Mouse (Mus musculus): ENCODE data around the gene Cuedc1.
A peak's percentile ranks its signal among the peaks of the same experiment; 100 is the strongest.
"Not testable (repeated sequence)": the region's sequence is repeated elsewhere in the genome, so short reads cannot be mapped to it uniquely, and the experiment has no call there.

The Cuedc1 gene

DNA sequence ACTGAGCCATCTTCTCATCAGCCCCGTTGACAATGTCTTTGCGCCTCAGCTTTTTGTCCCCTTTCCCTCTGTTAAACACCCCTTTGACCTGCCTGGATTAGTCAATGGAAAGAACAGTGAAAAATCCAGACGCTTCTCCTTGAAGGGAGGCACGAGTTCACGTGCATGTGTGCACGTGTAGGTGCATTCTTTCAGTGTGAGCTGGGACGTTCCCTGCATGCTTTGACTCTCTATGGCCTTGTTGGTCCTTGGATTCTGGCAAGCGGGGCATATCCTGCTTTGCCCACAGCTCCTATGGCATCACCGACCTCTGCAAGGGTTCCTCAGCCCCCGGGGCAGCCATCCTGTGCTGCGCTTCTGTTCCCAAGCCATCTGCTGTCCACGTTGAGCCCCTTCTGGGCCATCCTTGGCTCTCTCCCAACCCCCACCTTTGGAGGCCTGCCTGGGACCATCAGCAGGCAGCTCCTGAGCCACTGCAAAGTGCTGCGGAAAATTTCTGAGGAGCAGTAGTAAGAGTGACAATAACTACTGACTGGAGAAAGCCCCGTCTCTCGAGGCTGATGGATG, 74.1 kb downstream of the Cuedc1 start:
- DNase-seq (ENCODE audit: low spot score in 2 of 2), result no peak

DNA sequence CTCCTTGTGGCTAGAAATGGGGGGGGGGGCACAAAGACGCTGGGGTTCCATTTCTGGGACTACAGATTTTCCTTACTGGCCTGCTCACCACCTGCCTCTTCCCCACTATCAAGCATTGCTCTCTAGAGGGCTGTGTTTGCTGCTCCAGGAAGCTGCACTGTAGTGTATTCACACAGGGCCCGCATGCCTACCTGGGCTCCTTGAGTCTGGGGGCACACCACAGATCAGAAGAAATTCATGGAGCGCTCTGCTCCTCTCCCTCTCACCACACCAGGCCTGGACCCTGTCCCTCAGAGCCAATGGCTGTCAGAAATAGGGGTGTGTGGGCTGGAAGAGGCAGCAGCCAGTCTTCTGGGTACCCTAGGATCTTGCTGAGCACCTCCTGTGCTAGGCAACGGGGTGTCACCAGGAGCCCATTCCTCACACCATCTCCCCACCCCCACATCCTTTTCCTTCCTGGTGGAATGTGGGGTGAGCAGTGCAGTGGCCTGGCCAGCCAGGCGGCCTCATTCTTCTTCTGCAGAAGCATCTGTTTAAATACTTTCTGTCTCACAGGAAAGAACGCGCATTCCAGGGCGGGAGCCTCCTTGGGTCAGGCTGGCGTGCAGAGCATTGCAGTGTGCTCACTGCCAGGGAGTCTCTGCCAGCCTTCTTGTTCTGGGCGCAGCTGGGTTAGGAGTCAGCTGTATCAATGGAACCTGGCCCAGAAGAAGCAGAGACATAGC, 74.9 kb downstream of the Cuedc1 start:
- DNase-seq (ENCODE audit: low spot score in 2 of 2), result no peak

DNA sequence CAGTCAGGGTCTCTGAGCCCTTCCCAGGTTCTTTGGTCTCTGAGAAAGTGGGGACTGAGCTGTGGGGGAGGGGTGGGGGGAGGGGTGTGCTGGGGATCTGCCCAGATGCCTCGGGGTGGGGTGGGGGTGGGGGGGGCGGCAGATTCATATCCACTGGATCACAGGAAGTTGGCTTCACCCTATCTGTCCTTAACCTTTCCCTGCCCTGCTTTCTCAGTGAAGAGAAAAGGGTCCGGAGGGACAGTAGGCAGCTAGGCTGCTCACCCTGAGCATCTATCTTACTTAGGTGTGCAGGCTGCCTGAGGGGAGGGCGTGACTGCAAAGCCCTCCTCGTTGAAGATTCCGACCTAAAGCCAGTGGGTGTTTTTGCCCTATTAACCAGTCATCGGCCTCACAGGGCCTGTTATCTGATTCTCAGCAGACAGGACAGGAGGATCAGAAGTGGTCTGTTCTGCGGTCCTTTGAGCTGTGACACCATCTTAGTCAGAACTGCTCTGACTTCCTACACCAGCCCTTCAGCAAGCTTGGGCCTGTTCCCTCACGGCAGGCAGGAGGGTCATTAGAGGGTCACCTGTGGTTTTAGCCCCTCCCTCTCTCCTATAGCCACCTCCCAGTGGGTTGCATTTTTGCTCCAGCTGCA, 75.6 kb downstream of the Cuedc1 start:
- DNase-seq (ENCODE audit: low spot score in 2 of 2), result no peak

DNA sequence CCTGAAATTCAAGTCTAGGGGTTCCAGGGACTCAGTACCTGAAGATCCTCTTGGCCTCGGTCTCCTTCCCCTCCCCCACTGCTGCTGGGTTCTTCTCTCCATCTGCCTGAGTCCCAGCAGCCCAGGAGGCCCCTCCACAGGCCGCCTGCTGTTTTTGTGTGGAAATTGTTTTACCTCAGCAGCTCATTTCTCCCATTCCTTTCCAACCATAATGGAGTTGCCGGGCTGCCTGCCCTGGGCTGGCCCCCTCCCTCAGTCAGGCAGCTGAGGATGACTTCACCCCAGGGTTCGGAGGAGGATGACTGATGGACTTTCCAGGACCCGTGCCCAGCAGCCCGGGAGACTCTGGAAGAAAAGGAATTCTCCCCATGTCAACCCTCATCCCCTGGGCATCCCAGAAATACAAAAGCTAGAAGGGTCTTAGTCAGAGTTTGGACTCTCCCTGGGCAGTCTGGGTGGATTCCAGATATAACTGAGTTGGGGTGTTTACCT, 82.7 kb downstream of the Cuedc1 start:
- no peak for DNase-seq (ENCODE audit: low spot score in 2 of 2)

DNA sequence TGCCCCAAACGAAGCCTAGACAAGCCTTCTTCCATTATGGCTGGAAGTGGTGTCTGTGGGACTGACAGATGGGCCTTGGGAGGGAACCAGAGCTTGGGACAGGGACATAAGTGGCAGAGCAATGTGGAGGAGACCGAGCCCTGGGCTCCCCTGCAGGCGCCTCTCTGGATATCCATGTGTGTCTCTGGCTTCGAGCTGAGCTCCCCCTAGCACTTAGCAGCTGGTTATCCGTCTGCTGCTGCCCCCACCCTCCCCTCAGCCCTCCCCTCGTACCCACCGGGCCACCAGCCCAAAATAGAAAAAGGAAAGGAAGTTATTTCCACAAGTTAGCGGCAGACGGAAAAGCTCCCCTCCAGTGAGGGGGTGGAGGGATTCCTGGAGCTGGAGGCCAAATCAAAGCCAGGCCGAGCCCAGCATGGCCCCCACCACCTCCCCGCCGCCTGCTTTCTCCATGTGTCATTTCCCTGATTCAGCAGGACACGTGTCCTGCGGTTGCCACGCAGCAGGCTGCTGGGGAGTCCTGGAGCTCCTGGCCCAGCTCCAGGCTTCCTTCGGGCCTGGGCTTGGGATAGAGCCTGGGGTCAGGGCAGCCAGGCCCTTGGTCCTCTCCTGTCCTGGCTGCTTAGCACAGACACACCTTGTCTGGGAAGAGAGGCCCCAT, 83.2 kb downstream of the Cuedc1 start:
- DNase-seq (ENCODE audit: low spot score in 2 of 2), result peak in 1 of 2 experiments; percentile 33

DNA sequence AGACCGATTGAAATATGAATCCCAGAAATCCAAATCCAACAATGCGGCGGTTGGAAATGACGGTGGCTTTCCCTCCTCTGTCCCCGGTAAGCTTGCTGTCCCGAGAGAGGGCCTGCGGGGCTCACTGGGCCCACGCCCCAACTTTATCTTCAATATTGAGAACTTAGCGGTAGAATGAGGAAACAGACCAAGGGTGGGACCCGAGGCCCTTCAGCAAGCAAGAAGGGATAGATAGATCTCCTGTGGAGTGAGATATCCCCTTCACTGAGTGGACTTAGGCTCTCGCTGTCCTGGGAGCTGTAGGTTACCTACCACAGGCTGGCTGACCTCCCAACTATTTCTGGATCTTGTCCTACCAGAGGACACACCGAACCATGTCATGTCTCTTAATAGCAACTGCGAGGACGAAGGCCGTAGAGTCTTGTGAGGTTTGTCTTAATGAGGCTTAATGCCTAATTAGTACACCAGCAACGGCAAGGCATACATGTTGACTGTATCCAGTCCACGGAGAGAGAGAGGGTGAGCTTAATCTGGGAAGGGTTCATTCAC, 86.8 kb downstream of the Cuedc1 start:
- DNase-seq (ENCODE audit: low spot score in 2 of 2), result no peak

DNA sequence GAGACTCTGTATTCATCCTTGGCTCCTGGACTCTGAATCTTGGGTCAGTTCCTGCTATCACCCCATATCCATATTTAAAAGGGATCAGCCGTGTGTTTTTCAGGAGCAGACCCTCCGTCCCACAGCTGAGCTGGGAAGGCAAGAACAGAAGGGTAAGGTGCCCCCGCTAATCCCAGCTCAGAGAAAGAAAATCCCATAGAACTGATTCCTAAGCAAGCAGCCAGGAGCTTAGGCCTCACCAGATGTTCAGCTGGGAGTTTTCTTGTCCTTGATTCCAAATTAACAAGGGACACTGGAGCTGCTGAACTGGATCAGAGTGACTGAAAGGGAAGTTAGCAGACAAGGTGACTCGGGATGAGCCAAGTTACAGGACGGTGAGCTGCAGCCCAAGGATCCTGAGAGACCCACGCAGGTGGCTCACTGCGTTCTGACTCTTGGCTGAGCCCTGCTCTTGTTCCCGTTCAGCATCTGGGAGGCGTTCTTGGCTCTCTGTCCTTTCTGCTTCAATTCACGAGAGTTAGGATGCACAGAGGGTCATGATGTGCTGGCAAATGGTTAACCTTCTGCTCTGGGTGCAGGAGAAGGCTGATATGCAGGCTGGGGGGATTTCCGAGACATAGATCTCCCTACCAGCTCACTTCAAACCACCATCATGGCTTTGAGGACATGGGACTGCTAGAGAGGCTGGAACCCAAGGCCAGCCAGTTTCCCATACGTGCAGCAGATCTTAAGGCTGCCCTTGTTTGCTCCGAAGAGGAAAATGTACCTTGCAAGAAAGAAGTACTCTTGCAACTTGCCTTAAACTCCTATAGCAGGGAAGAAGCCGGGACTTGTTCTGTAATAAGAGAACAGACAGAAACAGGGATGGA, 88.5 kb downstream of the Cuedc1 start:
- no peak for DNase-seq (ENCODE audit: low spot score in 2 of 2)

DNA sequence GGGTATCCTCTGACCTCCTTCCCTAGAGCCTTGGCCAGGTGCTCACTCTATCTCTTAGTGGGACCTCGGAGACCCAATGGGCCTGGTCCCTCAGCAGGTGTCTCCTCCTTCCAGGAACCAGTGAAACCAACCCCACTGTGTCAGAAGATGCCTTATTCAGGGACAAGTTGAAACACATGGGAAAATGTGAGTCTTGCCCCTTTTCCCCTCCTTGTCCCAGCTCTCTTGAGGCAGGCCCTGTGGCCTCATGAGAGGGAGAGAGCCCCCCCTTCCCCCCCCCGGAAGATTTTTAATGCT, 89.0 kb downstream of the Cuedc1 start:
- no peak for DNase-seq (ENCODE audit: low spot score in 2 of 2)

DNA sequence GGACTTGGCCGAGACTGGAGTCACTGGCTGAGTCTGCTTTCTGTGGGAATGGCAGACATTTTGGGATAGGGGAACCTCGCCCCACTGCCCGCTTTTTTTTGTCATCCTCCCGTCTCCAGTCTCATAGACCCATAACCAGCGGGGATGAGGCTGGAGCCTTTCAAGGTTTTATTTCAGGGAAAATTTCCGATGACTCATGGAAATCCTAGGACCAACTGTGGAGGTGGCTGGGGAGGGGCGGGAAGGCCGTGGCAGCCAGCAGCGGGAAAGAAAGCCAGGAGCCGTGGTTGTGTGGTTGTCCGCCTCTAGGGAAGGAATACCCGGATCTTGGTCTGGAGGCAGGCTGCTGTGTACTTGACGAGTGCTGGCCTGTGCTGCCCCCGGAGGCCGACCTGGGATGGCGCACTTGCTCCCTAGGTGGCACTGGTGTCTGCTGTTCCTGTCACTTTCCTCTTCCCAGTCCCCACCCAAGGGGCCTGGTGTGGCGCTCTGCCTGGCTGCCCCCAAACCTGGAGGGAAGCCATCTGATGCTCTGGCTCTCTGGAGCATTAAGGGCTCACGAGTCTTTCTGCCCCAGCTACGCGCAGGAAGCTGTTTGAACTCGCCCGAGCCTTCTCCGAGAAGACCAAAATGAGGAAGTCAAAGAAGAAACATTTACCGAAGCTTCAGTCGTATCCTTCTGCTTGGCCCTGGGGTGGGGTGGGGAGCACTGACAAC, 89.7 kb downstream of the Cuedc1 start:
- peak; percentile 76 to 80 for DNase-seq (ENCODE audit: low spot score in 2 of 2)

DNA sequence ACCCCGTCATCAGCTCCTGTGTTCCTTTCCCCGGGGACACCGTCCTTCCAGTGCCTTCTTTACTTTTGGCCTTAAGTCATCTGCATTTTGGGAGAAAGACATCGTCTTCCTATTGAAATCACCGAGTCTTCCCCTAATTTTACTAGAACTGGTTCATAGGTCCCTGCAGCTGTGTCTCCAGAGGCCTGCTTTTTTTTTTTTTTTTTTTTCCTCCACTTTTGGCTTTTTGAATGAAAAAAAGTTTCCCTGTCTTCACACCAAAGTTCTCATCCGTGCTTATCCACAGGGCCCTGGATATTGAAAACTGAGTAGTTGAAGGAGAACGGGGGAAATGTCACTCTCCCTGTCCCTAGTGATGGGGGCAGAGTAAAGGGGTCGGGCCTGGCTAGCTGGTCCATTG, 90.4 kb downstream of the Cuedc1 start:
- no peak for DNase-seq (ENCODE audit: low spot score in 2 of 2)

DNA sequence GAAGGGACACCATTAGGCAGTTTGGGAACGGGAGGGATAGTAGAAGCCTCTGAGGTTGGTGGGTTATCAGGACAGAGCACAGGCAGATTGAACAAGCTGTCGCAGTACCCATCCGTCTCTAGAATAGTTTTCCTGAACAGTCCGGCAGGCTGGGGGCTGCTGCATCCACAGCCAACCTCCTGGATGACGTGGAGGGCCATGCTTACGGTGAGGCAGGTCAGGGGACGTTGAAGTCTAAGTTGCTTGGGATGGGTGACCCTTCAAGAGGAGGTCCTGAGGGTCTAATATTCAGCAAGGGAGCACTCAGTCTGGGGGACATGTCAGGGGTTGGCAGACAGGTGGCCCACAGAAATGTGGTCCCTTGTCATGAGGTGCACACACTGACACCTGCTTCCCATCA, 90.8 kb downstream of the Cuedc1 start:
- DNase-seq (ENCODE audit: low spot score in 2 of 2), result no peak

DNA sequence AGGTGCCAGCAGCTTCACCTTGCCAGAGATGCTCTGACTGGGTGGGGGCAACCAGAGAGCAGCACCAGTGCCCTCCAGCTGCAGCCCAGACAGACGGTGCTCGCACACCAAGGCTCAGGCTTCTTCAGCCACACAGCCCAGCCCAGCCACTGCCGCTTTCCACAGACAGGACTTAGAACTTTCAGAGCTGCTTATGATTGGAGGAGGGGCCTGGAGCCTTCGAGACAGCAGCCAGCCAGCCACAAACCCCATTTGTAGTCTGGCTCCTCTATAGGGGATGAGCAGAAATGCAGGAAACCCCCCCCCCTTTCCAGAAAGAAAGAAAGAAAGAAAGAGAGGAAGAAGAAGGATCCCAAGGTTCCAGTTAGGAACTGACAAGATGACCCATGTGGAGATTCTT, 94.7 kb downstream of the Cuedc1 start:
- DNase-seq (ENCODE audit: low spot score in 2 of 2), result no peak

DNA sequence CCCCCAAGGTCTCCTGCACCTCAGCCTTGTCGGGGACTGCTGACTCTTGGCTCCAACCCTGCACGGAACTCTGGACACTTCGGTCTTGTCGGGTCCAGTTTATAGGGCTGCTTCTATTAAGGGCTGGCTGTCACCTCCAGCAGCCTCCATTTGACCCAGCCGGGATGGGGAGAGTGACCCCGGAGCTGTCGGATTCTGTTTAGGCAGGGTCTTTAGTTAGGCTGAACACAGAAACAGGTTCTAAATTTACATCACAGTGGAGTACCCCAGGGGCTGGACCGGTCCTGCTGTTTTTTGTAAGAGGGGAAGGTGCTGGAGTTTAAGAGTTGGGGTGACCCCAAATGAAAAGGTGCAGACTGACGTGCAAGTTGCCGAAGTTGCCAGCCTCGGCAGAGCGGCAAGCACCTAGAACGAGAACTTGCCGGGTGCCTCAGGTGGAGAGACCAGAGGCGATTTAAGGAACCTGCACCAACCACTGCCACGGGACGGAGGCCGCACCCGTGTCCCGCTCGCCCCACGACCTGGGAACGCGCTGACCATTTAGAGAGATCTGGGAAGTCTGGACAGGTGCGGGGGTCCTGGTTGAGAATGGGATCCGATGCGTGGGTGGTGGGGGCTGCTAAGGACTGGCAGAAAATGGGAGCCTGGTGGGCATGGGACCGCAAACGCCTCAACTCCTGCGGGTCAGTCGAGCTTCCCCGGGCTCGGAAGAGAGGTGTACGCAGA, 95.4 kb downstream of the Cuedc1 start:
- no peak for DNase-seq (ENCODE audit: low spot score in 2 of 2)

DNA sequence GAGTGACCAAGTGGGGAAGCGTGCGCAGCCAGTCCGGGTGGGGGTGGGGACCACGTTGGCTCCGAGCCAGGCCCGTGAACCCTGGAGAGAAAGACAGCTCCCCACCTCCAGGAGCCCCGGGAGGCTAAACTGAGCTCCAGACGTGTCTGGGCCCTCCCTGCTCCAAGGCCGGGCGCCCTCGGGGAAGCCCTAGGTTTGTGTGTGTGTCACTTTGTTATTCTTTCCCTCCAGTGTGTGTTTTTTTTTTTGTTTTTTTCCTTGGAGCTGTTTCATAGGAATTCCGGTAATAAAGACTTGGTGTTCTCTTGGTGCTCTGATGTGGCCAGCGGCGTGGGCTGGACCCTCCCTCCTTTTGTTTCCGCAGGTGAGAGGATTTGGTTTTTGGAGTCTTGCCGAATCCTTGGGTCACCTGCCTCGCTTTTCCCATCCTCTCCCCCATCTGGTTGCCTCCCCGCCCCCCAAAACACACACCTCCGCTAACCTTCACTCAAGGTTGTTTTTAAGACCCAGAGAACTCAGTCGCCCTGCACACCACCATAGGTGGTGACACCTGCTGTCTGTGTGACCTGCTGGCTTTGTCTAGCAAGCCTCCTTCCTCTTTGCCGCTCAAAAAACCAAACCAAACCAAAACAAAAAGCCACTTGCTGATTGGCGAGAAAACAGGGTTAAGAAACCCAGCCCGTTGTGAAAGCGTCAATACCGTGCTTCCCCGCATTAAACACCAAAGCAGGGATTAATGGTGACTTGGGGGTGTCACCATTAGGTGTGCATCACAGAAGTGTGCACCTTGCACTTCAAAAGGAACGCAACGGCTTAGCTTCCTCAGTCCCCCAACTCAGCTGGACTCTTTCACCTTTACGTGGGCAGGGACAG, 96.2 kb downstream of the Cuedc1 start:
- peak; percentile 37 to 49 for DNase-seq (ENCODE audit: low spot score in 2 of 2)

DNA sequence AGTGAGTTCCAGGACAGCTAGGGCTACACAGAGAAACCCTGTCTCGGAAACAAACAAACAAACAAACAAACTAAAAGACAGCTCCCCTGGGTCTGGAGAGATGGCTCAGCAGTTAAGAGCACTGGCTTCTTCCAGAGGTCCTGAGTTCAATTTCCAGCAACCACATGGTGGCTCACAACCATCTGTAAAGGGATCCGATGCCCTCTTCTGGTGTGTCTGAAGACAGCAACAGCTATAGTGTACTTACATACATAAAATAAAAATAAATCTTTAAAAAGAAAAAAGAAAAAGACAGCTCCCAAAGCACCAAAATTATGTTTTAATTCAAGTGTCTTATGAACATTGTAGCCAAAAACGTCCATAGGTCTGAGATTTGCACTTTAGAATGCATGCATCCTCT, 97.8 kb downstream of the Cuedc1 start:
- DNase-seq (ENCODE audit: low spot score in 2 of 2), result not testable (repeated sequence)

DNA sequence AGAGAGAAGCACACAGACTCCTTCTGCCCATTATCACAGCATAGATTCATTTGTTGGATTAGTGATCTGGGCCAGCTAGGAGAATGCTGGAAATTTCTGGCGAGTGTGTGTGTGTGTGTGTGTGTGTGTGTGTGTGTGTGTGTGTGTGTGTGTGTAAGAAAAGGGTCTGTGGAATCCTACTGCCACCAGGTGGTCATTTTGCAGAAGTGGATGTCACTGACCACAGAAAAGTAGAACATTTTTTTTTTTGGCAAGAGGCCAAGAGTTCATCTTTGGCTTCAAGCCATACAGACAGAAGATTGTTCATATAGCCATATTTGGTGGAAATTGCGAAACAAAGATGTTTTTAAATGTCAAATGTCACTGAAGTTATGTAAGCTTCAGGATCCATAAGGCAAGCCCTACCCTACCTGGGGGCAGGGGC, 99.3 kb downstream of the Cuedc1 start:
- DNase-seq (ENCODE audit: low spot score in 2 of 2), result peak; percentile 36 to 60

DNA sequence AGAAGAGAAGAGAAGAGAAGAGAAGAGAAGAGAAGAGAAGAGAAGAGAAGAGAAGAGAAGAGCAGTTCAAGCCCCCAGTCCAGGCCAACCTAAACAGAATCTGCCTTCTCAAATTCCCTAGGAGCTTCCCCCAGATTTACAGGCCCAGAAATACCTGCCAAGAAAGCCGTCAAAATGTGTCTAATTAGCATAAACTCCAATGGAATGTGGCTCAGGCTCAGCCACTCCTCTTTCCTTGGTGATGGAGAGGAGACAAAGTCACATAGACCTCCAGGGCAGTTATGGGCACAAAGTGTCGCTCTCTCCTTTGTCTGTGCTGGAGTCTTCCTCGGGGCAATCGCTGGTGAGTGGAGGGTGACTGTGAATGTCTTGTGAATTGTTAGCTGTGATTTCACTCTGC, 100.4 kb downstream of the Cuedc1 start:
- no peak for DNase-seq (ENCODE audit: low spot score in 2 of 2)

DNA sequence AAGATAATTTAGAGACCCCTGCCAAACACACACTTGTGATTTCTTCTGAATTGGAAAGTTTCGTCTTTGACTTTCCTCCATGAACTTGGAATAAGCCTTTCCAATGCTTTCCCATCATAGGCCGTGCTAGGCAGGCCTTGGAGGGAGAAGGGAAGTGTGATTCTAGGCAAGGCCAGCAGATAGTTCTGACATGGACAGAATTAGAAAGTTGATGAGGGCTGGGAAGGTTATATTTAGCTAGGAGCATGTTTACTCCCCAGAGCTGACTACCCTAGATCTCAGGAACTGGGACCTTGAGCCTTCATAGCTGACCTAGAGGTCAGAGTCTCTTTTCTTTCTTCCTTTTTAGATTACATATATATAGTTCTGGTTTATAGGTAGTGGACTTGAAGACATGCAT, 103.3 kb downstream of the Cuedc1 start:
- DNase-seq (ENCODE audit: low spot score in 2 of 2), result no peak

DNA sequence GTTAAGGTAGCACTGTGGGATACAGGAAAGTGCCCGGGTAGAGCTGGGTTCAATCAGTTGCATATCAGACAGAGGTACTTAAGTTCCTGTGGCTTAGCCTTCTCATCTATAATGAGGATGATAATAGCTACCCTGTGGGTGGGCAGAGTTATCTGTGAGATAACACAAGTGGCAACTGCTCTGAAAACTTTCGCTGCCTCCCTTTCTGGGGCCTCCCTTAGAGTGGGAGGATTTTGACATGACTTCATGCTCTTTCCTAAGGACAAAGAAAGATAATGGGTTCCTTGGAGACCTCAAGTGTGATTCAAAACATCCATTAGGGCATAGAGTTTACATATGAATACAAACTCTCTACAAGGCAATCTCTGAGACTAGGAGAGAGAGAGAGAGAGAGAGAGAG, 104.2 kb downstream of the Cuedc1 start:
- DNase-seq (ENCODE audit: low spot score in 2 of 2), result no peak

Measured in spleen, postnatal 36 days (tissue).